Mouse (Mus musculus): ENCODE data around the gene Pdzk1. TPM values are rescaled to one million over a fixed set of nuclear protein-coding genes. Genes with fewer than 3 reads are reported as not detected.

The Pdzk1 gene
- polyA plus RNA-seq, 1 experiment from 2014 or later = not detected

- no peaks in the 10 kb centered on the region for H3K9me3 ChIP-seq (ENCODE audit: control insufficient read depth, low read length)
- H3K4me1 ChIP-seq (ENCODE audit: control insufficient read depth in 2 of 2, insufficient read depth in 2 of 2, low read length in 2 of 2) = peaks cover 6 to 12% of the 10 kb centered on the region in 2 experiments; a peak in 3 of 4 replicates
- H3K4me2 ChIP-seq (ENCODE audit: low read length) = no peak overlapping the region
- WGBS = 54% methylated on average over 2 of the region's 2 CpGs
- no peak overlapping the region for H3K4me3 ChIP-seq (ENCODE audit: control insufficient read depth in 1 of 2, insufficient read depth in 1 of 2, low read depth in 1 of 2, low read length in 2 of 2)
- ATAC-seq (ENCODE audit: insufficient number of reproducible peaks, insufficient read depth, low FRiP score, low read depth) = no peak
- H3K27ac ChIP-seq (replicated peaks in 1 of 2; ENCODE audit: control insufficient read depth in 1 of 2, insufficient read depth in 1 of 2, low read depth in 2 of 2, low read length in 2 of 2) = no peak overlapping the region
- no peak overlapping the region for H3K9ac ChIP-seq (ENCODE audit: low read length)
- H3K27me3 ChIP-seq (ENCODE audit: control insufficient read depth, insufficient read depth, low read length) = no peaks in the 10 kb centered on the region
- H3K36me3 ChIP-seq (ENCODE audit: control insufficient read depth, insufficient read depth, low read length) = no peaks in the 10 kb centered on the region
Observed at GRCm38 (mm10) chr3:96849168-96849727, 20.2 kb downstream of the Pdzk1 start.

GRCm38 (mm10) chr3:96852561-96852960 is 23.5 kb downstream of the Pdzk1 start:
- Histone ChIP-seq H3K4me1 (ENCODE audit: control insufficient read depth in 2 of 2, insufficient read depth in 2 of 2, low read length in 2 of 2) (peaks cover 6 to 10% of the 10 kb centered on the region in 2 experiments; a peak in 3 of 4 replicates), H3K4me3 (ENCODE audit: control insufficient read depth in 1 of 2, insufficient read depth in 1 of 2, low read depth in 1 of 2, low read length in 2 of 2) (no peak overlapping the region), H3K9me3 (ENCODE audit: control insufficient read depth, low read length) (no peaks in the 10 kb centered on the region), H3K36me3 (ENCODE audit: control insufficient read depth, insufficient read depth, low read length) (no peaks in the 10 kb centered on the region), H3K27me3 (ENCODE audit: control insufficient read depth, insufficient read depth, low read length) (no peaks in the 10 kb centered on the region), H3K27ac (replicated peaks in 1 of 2; ENCODE audit: control insufficient read depth in 1 of 2, insufficient read depth in 1 of 2, low read depth in 2 of 2, low read length in 2 of 2) (no peak overlapping the region), H3K9ac (ENCODE audit: low read length) (no peak overlapping the region), H3K4me2 (ENCODE audit: low read length) (no peak overlapping the region)
- WGBS = 34% methylated on average over 6 of the region's 6 CpGs
- no peak for ATAC-seq (ENCODE audit: insufficient number of reproducible peaks, insufficient read depth, low FRiP score, low read depth)

GRCm38 (mm10) chr3:96854376-96854775 is 25.3 kb downstream of the Pdzk1 start:
- Histone ChIP-seq H3K36me3 (ENCODE audit: control insufficient read depth, insufficient read depth, low read length) (no peaks in the 10 kb centered on the region), H3K4me3 (ENCODE audit: control insufficient read depth in 1 of 2, insufficient read depth in 1 of 2, low read depth in 1 of 2, low read length in 2 of 2) (no peak overlapping the region), H3K27ac (replicated peaks in 1 of 2; ENCODE audit: control insufficient read depth in 1 of 2, insufficient read depth in 1 of 2, low read depth in 2 of 2, low read length in 2 of 2) (no peak overlapping the region), H3K4me2 (ENCODE audit: low read length) (no peak overlapping the region), H3K9me3 (ENCODE audit: control insufficient read depth, low read length) (no peaks in the 10 kb centered on the region), H3K9ac (ENCODE audit: low read length) (no peak overlapping the region), H3K4me1 (ENCODE audit: control insufficient read depth in 2 of 2, insufficient read depth in 2 of 2, low read length in 2 of 2) (peaks cover 4 to 6% of the 10 kb centered on the region in 2 experiments; a peak in 2 of 4 replicates), H3K27me3 (ENCODE audit: control insufficient read depth, insufficient read depth, low read length) (no peaks in the 10 kb centered on the region)
- ATAC-seq (ENCODE audit: insufficient number of reproducible peaks, insufficient read depth, low FRiP score, low read depth) = no peak
- 82% methylated on average over 4 of the region's 4 CpGs for WGBS

GRCm38 (mm10) chr3:96855833-96856232 is 26.7 kb downstream of the Pdzk1 start:
- H3K4me1 ChIP-seq (ENCODE audit: control insufficient read depth in 2 of 2, insufficient read depth in 2 of 2, low read length in 2 of 2) = peaks cover 4 to 6% of the 10 kb centered on the region in 2 experiments; a peak in 2 of 4 replicates
- ATAC-seq (ENCODE audit: insufficient number of reproducible peaks, insufficient read depth, low FRiP score, low read depth) = no peak

GRCm38 (mm10) chr3:96860498-96860897 is 31.4 kb downstream of the Pdzk1 start:
- no peak for ATAC-seq (ENCODE audit: insufficient number of reproducible peaks, insufficient read depth, low FRiP score, low read depth)
- Histone ChIP-seq H3K4me1 (ENCODE audit: control insufficient read depth in 2 of 2, insufficient read depth in 2 of 2, low read length in 2 of 2) (no peaks in the 10 kb centered on the region), H3K9me3 (ENCODE audit: control insufficient read depth, low read length) (no peaks in the 10 kb centered on the region), H3K9ac (ENCODE audit: low read length) (no peak overlapping the region), H3K27ac (replicated peaks in 1 of 2; ENCODE audit: control insufficient read depth in 1 of 2, insufficient read depth in 1 of 2, low read depth in 2 of 2, low read length in 2 of 2) (no peak overlapping the region), H3K4me2 (ENCODE audit: low read length) (no peak overlapping the region), H3K4me3 (ENCODE audit: control insufficient read depth in 1 of 2, insufficient read depth in 1 of 2, low read depth in 1 of 2, low read length in 2 of 2) (no peak overlapping the region), H3K36me3 (ENCODE audit: control insufficient read depth, insufficient read depth, low read length) (no peaks in the 10 kb centered on the region), H3K27me3 (ENCODE audit: control insufficient read depth, insufficient read depth, low read length) (no peaks in the 10 kb centered on the region)
- 88% methylated on average over 5 of the region's 5 CpGs for WGBS

More at GRCm38 (mm10) chr3:96855833-96856232, 26.7 kb downstream of the Pdzk1 start:
- 74% methylated on average over 3 of the region's 3 CpGs for WGBS
- H3K4me3 ChIP-seq (ENCODE audit: control insufficient read depth in 1 of 2, insufficient read depth in 1 of 2, low read depth in 1 of 2, low read length in 2 of 2) = no peak overlapping the region
- no peak overlapping the region for H3K4me2 ChIP-seq (ENCODE audit: low read length)
- no peaks in the 10 kb centered on the region for H3K27me3 ChIP-seq (ENCODE audit: control insufficient read depth, insufficient read depth, low read length)
- no peaks in the 10 kb centered on the region for H3K36me3 ChIP-seq (ENCODE audit: control insufficient read depth, insufficient read depth, low read length)
- H3K9ac ChIP-seq (ENCODE audit: low read length) = no peak overlapping the region
- H3K27ac ChIP-seq (replicated peaks in 1 of 2; ENCODE audit: control insufficient read depth in 1 of 2, insufficient read depth in 1 of 2, low read depth in 2 of 2, low read length in 2 of 2) = no peak overlapping the region
- H3K9me3 ChIP-seq (ENCODE audit: control insufficient read depth, low read length) = no peaks in the 10 kb centered on the region

GRCm38 (mm10) chr3:96867863-96868262 is 38.8 kb downstream of the Pdzk1 start:
- Histone ChIP-seq H3K27me3 (ENCODE audit: control insufficient read depth, insufficient read depth, low read length) (no peaks in the 10 kb centered on the region), H3K36me3 (ENCODE audit: control insufficient read depth, insufficient read depth, low read length) (peaks cover 48% of the 10 kb centered on the region), H3K4me1 (ENCODE audit: control insufficient read depth in 2 of 2, insufficient read depth in 2 of 2, low read length in 2 of 2) (no peaks in the 10 kb centered on the region), H3K27ac (replicated peaks in 1 of 2; ENCODE audit: control insufficient read depth in 1 of 2, insufficient read depth in 1 of 2, low read depth in 2 of 2, low read length in 2 of 2) (no peak overlapping the region), H3K9me3 (ENCODE audit: control insufficient read depth, low read length) (no peaks in the 10 kb centered on the region), H3K9ac (ENCODE audit: low read length) (no peak overlapping the region), H3K4me2 (ENCODE audit: low read length) (no peak overlapping the region), H3K4me3 (ENCODE audit: control insufficient read depth in 1 of 2, insufficient read depth in 1 of 2, low read depth in 1 of 2, low read length in 2 of 2) (no peak overlapping the region)
- 84% methylated on average over 3 of the region's 3 CpGs for WGBS
- no peak; the same call in 1 of the 2 replicates for ATAC-seq (ENCODE audit: insufficient number of reproducible peaks, insufficient read depth, low FRiP score, low read depth)

- Histone ChIP-seq H3K36me3 (ENCODE audit: control insufficient read depth, insufficient read depth, low read length) (peaks cover 55% of the 10 kb centered on the region), H3K9ac (ENCODE audit: low read length) (no peak overlapping the region)
Observed at GRCm38 (mm10) chr3:96868566-96868965, 39.5 kb downstream of the Pdzk1 start.

GRCm38 (mm10) chr3:96869091-96869490 is 40.0 kb downstream of the Pdzk1 start:
- no peak overlapping the region for H3K4me3 ChIP-seq (ENCODE audit: control insufficient read depth in 1 of 2, insufficient read depth in 1 of 2, low read depth in 1 of 2, low read length in 2 of 2)
- no peak for ATAC-seq (ENCODE audit: insufficient number of reproducible peaks, insufficient read depth, low FRiP score, low read depth)
- no peaks in the 10 kb centered on the region for H3K9me3 ChIP-seq (ENCODE audit: control insufficient read depth, low read length)
- H3K9ac ChIP-seq (ENCODE audit: low read length) = no peak overlapping the region
- H3K36me3 ChIP-seq (ENCODE audit: control insufficient read depth, insufficient read depth, low read length) = peaks cover 60% of the 10 kb centered on the region
- H3K4me1 ChIP-seq (ENCODE audit: control insufficient read depth in 2 of 2, insufficient read depth in 2 of 2, low read length in 2 of 2) = no peaks in the 10 kb centered on the region
- no peak overlapping the region for H3K27ac ChIP-seq (replicated peaks in 1 of 2; ENCODE audit: control insufficient read depth in 1 of 2, insufficient read depth in 1 of 2, low read depth in 2 of 2, low read length in 2 of 2)
- no peak overlapping the region for H3K4me2 ChIP-seq (ENCODE audit: low read length)
- 89% methylated on average over 7 of the region's 7 CpGs for WGBS
- H3K27me3 ChIP-seq (ENCODE audit: control insufficient read depth, insufficient read depth, low read length) = no peaks in the 10 kb centered on the region

More at GRCm38 (mm10) chr3:96868566-96868965, 39.5 kb downstream of the Pdzk1 start:
- Histone ChIP-seq H3K9me3 (ENCODE audit: control insufficient read depth, low read length) (no peaks in the 10 kb centered on the region), H3K4me3 (ENCODE audit: control insufficient read depth in 1 of 2, insufficient read depth in 1 of 2, low read depth in 1 of 2, low read length in 2 of 2) (no peak overlapping the region), H3K27ac (replicated peaks in 1 of 2; ENCODE audit: control insufficient read depth in 1 of 2, insufficient read depth in 1 of 2, low read depth in 2 of 2, low read length in 2 of 2) (no peak overlapping the region), H3K27me3 (ENCODE audit: control insufficient read depth, insufficient read depth, low read length) (no peaks in the 10 kb centered on the region), H3K4me2 (ENCODE audit: low read length) (no peak overlapping the region), H3K4me1 (ENCODE audit: control insufficient read depth in 2 of 2, insufficient read depth in 2 of 2, low read length in 2 of 2) (no peaks in the 10 kb centered on the region)
- WGBS = 93% methylated on average over 8 of the region's 8 CpGs
- ATAC-seq (ENCODE audit: insufficient number of reproducible peaks, insufficient read depth, low FRiP score, low read depth) = no peak

Measured in heart, embryonic 14.5 days (tissue).